Mouse (Mus musculus) thymus, postnatal 4 days (tissue): ENCODE measurements around the gene Taz.
A peak's percentile ranks its signal among the peaks of the same experiment; 100 is the strongest.

ENCODE experiments used
- DNase-seq: peaks from one replicate; pipeline ENCODE4 v3.0.0; 2021

Gene Taz

DNA sequence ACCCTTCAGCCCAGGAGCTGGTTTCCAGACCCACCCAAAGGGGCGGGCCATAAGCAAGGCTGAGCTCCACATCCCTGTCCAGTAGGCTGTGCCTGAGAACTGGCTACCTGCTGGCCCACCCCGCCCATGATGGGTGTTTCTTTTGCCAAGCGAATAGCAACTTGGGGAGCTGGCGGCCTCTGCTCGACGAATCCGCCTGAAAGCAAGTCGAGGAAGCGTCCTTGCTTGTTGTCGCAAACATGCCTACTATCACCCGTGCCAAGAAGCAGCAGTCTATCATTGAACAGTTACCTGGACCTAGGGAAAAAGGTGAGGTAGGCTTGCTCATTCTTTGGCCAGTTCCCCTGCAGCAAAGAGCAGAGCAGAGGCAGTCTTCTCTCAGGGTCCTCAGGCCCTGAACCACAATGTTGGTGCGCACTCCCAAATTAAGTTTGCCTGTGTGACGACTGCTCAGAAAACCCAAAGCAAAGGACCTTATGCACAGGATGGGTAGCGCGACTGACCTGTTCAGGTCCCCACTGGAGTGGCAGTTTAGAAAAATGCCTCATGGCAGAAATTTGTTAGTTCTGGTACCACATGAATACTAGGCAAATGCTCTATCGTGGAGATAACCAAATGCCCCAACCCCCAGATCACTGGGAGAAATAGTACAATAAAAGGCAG is at the start of gene Taz, which contains the start of gene Dnase1l1:
Taz (plus strand) TSS at position 181 of the 663 bp plus-strand sequence.
Dnase1l1 (minus strand) TSS at position 606 of the 663 bp plus-strand sequence.
- peak; percentile 62 for DNase-seq

DNA sequence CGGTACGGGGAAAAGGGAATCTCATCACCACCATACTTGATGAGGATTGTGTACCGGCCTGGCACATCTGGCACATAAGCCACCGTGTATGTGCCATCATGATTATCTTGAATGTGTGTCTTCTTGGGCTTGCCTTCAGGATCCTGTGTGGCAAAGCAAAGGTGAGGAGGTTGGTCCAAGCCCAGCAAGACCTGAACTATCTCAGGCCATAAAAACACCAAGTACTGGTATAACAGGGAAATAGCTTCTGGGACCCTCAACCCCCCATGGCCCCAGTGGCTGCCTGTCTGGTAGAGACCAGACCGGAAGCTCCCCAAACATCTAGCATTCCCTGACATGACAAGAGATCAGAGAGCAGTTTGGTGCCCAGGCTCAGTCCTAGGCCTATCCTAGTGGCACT is 48.5 kb upstream of the Taz start:
- DNase-seq, result no peak

DNA sequence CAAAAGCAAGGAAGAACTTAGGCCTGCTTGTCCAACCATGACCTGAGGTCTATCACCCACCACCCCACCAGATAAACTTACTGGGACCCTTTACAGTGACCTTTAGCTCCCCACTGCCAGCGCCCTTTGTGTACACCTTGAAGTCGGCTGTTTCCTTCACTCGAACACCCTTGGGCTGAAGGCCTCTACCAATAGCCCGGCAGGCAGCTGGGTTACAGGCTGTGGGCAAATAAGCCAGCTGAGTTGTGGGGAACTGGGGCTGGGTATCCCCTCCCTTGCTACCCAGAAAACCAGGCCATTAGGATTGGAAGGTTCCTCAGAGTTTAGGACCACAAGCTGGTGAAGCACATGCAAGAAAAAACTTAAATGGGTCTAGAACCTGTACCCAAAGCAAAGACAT is 41.4 kb upstream of the Taz start:
- no peak for DNase-seq

DNA sequence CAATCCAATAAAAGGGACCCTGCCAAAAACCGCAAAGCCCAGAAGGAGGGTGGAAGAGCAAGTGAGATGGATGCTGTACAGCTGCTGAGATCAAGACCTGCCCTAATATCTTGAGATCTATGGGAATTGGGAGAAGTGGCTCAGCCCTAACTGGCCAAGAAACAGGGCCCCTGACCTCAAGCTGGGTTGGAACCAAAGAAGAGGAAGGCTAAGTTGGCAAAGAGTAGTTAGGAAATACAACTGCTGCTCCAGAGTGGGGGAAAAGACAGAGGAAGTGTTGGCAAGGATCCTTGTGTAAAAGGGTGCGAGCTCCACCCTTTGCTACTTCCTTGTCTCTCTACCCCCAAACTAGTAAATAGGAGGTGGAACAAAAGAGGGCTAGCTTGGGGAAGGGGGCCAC is 38.3 kb upstream of the Taz start:
- DNase-seq, result no peak

DNA sequence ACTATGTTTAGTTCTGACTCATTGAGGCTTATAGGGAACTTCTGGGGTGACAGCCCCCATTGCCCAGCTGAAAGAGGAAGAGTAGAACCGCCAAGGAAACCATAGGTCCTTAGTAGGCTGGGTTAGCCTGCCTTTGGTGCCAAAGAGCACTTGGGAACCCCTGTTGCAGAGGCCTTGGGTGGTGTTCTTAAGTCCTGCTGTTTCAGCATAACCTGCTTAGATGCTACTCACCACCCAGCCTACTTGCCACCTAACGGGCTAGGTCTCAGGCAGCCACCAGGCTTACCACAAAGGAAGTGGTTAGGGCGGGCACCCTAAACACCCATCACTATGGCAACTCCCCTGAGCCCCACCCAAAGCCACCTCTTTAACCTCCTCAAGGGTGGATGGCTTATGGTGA is 37.9 kb upstream of the Taz start:
- peak; percentile 74 for DNase-seq

DNA sequence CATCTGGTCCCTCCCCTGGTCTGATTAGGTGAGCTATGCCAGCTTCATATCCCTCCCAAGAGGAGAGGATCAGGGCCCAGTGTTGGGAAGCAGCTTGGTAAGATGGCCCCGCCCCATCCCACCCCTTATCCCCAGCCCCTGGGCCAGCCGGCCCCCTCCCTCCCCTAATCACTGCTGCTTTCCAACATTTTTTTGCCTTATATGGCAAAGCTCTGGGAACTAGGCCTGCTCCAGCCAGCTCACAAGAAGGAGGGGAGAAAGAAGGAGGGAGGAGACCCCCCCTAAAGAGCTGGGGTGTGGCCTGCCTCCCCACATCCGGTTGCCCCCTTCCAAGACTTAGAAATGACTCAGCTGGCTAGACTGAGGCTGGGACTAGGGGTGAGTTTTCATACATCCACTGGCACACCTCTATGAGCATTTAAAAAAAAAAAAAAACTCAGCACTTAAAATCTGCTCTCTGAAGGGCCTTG is 37.1 kb upstream of the Taz start:
- peak; percentile 59 for DNase-seq

DNA sequence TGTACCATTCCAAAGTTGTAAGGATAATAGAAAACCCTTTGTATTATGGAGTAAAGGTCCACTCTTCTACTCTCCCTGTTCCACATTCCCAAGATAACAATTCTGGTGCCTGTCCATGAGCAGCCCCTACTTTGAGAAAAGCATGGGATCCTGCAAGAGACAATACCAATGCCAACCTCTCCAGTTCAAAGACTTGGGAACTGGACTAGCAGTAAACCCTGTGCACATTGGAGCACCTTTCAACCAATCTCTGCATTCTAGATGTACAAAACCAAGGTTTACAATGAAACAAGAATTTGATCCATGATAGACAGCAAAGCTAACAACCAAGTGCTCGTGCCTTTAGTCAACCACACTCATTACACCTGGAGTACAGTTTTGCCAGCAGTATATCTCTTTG is 36.6 kb upstream of the Taz start:
- DNase-seq, result no peak

DNA sequence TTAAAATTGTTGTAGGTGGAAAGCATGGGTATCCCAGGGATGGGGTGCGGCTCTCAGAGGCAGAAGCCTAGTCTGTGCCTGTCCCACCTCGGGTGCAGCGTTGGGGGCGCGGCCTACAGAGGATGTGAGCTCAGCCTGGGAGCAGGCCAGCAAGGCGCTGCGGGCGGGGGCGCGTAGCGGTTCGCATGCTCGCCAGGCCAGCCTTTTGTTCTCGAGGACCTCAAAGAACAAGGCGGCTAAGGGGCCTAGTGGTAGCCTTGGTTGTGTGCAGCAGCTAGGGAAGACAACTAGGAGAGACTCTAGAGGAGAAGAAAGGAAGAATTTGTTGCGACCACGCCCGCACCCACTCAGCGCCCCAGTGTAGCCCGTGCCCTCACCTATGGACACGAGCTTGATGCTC is 36.0 kb upstream of the Taz start:
- DNase-seq, result peak; percentile 81

DNA sequence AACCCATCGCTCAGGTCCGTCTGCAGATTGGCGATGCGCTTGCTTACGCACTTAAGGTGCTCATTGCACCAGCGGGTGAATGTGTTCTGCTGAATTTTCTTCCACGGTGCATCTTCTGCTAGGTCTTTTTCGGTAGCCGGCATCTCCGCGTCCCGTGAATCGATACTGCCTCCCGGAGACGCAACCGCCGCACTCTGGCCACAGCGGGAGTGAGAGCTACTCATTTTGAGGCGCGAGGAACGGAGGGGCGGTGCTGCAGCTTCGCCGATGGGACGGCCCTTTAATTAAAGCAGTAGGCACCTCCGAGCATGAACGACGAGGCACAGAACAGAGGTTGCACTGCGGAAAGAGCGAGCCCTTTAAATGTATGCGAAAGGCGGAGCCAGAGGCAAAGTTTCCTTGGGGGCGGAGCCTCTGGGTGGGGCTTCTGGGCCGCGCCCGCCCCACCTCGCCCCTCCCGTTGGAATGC is 35.5 kb upstream of the Taz start:
- peak; percentile 89 for DNase-seq

DNA sequence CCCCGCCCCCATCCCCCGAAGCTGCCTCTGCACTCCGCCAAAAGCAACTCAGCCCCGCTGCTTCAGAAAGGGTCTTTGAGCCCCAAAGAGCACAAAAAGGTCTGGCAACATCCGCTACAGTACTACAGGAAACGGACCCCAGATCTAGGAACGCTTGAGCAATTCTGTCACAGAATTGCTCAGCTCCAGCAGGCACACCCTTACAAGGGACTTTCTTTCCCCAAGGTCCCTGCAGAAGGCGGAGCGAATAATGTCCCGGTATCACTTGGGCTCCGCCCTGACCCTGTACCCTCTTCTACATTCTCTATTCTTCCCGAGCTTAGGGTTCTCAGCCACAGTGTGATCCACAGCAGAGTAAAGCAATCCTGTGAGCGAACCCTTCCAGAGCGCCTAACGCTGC is 35.0 kb upstream of the Taz start:
- no peak for DNase-seq

DNA sequence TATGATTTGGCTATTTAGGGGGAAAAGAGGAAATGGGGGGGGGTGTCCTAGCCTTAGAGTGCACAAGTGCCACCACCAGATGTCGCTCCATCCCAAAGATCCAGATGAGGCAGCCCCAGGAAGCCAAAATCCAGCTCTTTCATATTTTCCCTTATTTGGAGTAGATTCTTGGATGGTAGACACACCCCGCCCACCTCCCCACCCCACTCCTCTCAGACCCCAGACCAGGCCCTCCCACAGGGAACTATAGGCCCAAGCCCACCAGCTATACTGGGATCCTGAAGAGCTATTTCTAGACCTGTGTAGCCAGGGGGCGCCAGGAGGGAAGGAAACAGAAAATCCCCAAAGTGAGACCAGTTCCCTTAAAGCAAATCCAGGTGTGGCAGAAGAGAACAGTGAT is 33.1 kb upstream of the Taz start:
- DNase-seq, result peak; percentile 76

DNA sequence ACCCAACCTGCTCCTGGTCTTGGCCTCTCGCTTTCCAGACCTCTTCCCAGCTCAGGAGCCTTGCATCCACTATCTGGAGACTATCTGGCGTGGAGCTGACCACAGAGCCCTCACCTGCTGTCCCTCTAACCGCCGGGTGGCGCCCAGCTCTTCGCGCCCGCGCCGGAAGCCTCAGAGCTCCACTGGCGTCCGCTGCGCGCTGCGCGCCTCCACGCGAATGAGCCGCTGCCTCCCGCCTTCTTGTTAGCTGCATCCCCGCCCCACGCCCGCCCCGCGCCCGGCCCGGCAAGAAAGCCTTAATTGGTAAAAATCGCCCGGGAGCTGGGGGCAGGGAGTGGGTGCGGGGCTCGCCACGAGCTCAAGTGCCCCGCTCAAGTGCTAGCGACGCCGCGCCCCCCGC is 32.1 kb upstream of the Taz start, which contains the start of gene Flna:
Flna (minus strand) TSS at position 206 of the 400 bp plus-strand sequence.
- peak; percentile 75 for DNase-seq

DNA sequence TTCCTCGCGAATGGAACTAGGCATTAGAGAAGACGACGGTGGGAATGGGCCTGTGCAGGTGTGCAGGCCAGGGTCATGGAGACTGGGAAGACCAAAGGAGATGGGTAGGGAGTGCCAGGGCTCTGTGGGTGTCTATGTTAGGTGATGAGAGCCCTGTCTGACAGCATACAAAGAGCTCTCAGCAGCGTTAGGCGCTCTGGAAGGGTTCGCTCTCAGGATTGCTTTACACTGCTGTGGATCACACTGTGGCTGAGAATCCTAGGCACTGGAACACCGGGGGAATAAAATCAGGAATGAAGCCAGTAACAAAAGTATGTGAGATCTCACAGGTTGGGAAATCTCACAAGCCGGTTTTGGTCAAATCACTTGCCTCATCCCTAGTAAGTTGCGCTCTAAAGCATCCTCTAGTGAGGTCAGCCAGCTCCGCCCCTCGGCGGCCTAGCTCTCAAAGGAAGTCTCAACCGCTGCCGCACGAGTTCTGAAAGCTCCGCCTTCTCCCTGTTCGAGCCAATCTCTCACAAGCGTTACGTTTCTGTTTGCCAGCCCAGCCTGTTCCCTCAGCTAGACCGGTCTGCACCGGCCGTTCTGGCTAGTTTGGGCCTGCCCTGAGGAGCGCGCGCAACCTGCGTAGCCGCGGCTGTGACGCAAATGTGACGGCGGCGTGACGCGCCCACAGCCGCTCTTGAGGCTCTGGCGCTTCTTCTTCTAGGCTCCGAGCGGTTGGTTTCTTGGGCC is 27.4 kb upstream of the Taz start, which contains the start of gene Emd:
Emd (plus strand) TSS at position 535 of the 735 bp plus-strand sequence.
- DNase-seq, result peak; percentile 81

DNA sequence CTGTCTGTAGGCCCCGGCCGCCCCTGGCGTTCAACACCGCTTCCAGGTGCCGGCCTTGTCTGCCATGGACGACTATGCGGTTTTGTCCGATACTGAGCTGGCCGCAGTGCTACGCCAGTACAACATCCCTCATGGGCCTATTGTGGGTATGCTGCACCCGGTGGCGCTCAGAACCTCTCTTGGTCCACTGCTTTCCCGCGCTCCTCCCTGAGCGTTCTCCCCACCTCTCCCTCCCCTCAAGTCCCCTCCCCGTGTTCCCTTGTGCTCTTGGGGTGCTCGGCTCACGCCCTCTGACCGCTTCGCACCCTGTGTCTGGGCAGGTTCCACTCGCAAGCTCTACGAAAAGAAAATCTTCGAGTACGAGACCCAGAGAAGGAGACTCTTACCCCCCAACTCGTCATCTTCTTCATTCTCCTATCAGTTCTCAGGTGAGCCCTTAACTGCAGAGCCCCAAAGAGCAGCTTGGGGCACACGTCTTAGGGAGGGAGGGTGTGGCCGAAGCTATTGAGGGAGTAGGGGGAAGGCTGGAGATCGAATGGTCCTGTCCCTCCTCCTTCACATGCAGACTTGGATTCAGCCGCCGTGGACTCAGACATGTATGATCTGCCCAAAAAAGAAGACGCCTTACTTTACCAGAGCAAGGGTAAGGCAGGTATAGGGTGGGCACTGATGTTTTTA is 26.7 kb upstream of the Taz start:
- DNase-seq, result no peak

DNA sequence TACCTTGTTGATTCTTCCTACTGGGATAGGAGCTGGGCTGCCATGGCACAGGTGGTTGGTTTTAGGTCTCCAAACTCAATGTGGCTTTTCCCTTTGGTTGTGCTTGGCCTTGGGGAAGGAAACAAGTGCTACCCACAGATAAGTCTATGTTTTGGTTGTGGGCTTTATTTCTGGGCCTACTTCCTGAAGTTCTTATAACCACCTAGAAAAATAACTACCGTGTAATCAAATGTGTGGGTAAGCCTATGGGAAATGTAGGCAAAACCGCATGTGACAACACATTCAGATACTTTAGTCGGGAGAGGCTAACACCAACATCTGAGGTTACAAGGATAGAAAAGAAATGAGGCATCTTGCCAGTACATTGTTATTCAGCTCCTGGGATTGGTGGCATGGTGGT is 24.0 kb upstream of the Taz start:
- no peak for DNase-seq

DNA sequence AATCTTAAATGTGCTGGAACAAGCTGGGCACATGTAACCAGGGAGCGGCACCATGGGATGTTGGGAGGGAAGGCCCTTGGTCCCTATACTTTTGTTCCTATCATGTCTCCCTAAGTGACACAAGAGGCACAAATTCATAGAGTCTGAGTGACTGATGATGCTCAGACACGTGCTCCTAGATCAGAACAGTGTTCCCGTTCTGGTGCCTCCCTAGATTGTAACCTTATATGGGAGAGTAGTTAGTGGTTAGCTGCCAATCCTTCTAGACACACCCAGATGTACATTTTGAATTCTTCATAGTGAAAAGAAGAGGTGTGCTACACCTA is 12.0 kb upstream of the Taz start:
- no peak for DNase-seq

DNA sequence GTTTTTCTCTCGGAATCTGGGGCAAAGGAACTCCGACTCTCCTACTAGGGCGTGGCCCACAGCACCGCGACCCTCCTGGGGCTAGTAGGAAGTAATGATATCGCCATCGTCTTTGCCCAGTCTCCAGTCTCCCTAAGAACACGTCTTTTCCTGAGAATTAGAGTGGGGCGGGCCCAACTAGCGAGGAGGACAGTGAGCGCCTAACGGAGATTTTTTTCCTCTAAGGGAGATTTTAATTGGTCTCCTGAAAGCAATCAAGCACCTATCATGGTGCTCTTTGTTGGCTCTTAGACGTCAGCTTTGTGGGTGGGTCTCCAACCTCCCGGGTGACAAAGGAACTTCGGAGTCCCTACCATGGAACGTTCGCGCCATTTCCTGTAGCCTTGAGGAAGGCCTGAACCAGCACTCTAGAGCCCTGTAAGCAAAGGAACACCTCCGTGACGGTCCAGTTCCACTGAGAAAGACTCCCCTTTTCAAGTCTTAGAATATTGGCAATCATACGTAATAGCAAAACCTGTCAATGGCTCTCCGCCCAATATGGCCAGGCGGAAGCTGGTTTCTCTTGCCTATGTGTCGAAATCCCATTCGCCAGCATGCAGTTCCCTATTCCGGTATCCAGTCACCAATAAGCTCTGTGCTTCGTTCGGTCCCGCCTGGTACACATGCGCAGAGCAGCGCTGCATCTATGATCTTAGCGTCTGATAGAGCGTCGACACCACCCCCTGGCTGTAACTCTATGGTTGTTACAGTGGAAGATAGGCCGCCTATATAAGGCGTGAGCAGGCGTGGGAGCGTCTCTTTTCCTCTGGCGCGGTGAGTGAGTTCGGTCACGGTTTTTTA is 11.4 kb upstream of the Taz start, which contains the start of gene Rpl10:
Rpl10 (plus strand) TSS at position 751 of the 840 bp plus-strand sequence.
- DNase-seq, result peak; percentile 87

DNA sequence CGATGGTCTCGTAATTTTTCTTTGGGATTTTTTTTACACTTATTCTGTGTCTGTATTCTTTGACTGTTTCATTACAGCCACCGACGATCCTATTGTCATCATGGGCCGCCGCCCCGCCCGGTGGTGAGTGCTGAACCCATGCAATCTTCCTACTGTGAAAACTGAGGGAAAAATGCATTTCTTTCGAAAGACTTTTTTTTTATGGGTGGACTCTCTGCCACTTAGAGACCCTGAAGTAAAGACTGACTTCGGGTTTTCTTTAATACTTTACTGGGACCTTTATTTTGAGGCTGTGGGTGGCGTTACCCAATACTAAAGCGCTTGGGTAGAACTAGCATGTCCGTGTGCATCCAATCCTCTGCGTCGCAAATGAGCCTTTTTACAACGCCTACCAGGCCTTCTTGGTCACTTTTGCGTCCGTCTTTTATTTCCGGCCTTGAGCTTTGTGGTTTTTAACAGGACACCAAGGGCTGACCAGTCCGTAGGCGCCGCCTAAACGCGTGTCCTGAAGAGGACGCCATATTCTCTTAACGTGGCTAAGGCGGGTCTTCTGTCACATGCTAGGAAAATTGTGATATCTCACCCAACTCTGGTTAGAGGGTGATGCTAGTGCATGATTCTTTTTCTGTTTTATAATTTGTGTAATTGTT is 10.7 kb upstream of the Taz start:
- DNase-seq, result peak; percentile 26

DNA sequence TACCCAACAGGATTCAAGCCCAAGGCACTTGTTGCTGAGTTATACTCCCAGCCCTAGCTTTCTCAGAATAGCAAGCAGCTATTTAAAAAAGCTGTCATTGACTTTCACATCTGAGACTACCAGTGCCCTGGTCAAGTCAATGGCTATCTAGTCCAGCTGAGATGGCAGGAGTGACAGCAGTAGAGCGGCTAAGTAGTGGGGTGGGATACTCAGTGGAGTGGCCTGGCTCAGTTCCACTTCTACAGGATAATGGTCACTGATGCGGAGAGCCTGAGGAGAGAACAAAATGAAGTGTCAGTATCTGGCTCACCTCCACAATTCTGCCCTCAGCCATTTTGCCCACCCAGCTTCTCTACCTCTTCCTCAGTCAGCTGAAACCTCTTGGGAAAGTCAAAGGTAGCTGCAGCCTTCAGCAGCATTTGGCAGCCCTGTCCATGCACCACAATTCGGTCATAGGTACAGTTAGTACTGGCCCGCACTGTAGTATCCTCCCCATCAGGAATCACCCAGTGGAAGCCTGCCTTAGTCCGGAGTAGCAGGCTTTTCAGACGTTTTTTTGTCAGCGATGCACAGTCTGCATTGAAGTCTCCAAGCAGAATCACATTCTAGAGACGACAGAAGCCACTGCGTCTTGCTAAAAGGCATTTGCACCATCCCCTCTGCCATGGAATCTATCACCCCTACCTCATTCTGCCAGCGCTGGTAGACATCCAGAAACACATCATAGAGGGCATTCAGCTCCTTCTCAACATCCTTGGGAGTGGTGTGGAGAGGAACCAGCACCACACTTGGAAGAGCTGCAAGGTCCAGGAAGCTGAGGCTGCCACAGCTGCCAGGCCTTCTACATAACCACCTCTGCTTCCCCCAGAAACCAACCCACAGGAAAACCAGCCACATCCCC is 8.0 kb upstream of the Taz start:
- no peak for DNase-seq

DNA sequence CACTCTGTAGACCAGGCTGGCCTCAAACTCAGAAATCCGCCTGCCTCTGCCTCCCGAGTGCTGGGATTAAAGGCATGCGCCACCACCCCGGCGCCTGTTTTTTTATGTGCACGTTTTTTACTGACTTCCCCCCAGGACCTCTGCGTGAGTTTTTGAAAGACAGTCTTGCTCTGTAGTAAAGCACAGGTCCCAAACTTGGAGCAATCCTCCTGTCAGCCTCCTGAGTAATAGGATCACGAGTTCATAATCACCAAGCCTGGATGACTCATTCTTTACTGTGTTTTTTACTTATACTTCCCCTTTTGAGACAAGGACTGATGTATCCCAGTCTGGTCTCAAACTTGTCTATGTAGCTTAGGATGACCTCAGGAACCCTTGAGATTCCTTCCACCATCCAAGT is 3.8 kb upstream of the Taz start:
- DNase-seq, result no peak
